Mouse (Mus musculus): Measurements from ENCODE around the gene Sod2. TPM values are rescaled to one million over a fixed set of nuclear protein-coding genes. Genes with fewer than 3 reads are reported as not detected.
"Not testable (repeated sequence)": the region's sequence is repeated elsewhere in the genome, so short reads cannot be mapped to it uniquely, and the experiment has no call there.

The Sod2 gene
- total RNA-seq (2012; rRNA removed) = 161 and 199 TPM in 2 replicates

GRCm38 (mm10) chr17:13006546-13006945 lies at the start of gene Sod2:
Sod2 (plus strand) TSS chr17:13006846.
- peak within 1 kb of the TSS; percentile 19; the same call in 1 of the 2 replicates for H3K9ac ChIP-seq (ENCODE audit: insufficient read depth, low read depth, low read length, poor library complexity, severe bottlenecking)

GRCm38 (mm10) chr17:12959377-12959776 lies 47.3 kb upstream of the Sod2 start:
- DNase-seq (ENCODE audit: low read depth, low spot score); H3K9ac ChIP-seq (ENCODE audit: insufficient read depth, low read depth, low read length, poor library complexity, severe bottlenecking); in situ Hi-C loops (cut with MboI; ENCODE audit: low sequenced_read_pairs in 2 of 2, unreplicated experiment in 2 of 2); H3K27ac ChIP-seq (ENCODE audit: insufficient read depth, low read depth, low read length, poor library complexity, severe bottlenecking); H3K4me1 ChIP-seq (ENCODE audit: control insufficient read depth in 2 of 2, insufficient read depth in 2 of 2, low read length in 2 of 2, poor library complexity in 1 of 2); H3K36me3 ChIP-seq (ENCODE audit: control insufficient read depth, insufficient read depth, low read length, poor library complexity, severe bottlenecking); H3K4me3 ChIP-seq (ENCODE audit: insufficient read depth in 1 of 2, low read depth in 1 of 2, low read length in 2 of 2, poor library complexity in 1 of 2, severe bottlenecking in 1 of 2); H3K9me3 ChIP-seq (ENCODE audit: control insufficient read depth, insufficient read depth, low read depth, low read length): not testable (repeated sequence)

More at GRCm38 (mm10) chr17:13006546-13006945, at the start of gene Sod2:
- H3K36me3 ChIP-seq (ENCODE audit: control insufficient read depth, insufficient read depth, low read length, poor library complexity, severe bottlenecking); DNase-seq (ENCODE audit: low read depth, low spot score); in situ Hi-C loops (cut with MboI; ENCODE audit: low sequenced_read_pairs in 2 of 2, unreplicated experiment in 2 of 2); H3K4me1 ChIP-seq (ENCODE audit: control insufficient read depth in 2 of 2, insufficient read depth in 2 of 2, low read length in 2 of 2, poor library complexity in 1 of 2); H3K9me3 ChIP-seq (ENCODE audit: control insufficient read depth, insufficient read depth, low read depth, low read length): not testable (repeated sequence)
- Histone ChIP-seq H3K27ac (ENCODE audit: insufficient read depth, low read depth, low read length, poor library complexity, severe bottlenecking) (peak within 1 kb of the TSS; percentile 30; the same call in 1 of the 2 replicates), H3K4me3 (ENCODE audit: insufficient read depth in 1 of 2, low read depth in 1 of 2, low read length in 2 of 2, poor library complexity in 1 of 2, severe bottlenecking in 1 of 2) (peak within 1 kb of the TSS; percentile 70 to 83)

- H3K4me1 ChIP-seq (ENCODE audit: control insufficient read depth in 2 of 2, insufficient read depth in 2 of 2, low read length in 2 of 2, poor library complexity in 1 of 2) = peaks cover 0 to 4% of the 10 kb centered on the region in 2 experiments; a peak in 1 of 4 replicates
- H3K9ac ChIP-seq (ENCODE audit: insufficient read depth, low read depth, low read length, poor library complexity, severe bottlenecking) = peak within 1 kb of the TSS; percentile 82
- H3K36me3 ChIP-seq (ENCODE audit: control insufficient read depth, insufficient read depth, low read length, poor library complexity, severe bottlenecking) = peaks cover 8% of the 10 kb centered on the region
- DNase-seq (ENCODE audit: low read depth, low spot score) = peak; percentile 86
- 0 out of 2 replicates have a peak within 1 kb of the TSS, but pooled peaks have one; percentile 37 for H3K27ac ChIP-seq (ENCODE audit: insufficient read depth, low read depth, low read length, poor library complexity, severe bottlenecking)
- H3K9me3 ChIP-seq (ENCODE audit: control insufficient read depth, insufficient read depth, low read depth, low read length) = no peaks in the 10 kb centered on the region
- in situ Hi-C loops (cut with MboI; ENCODE audit: low sequenced_read_pairs in 2 of 2, unreplicated experiment in 2 of 2) = no loop called here
- no peak for TF ChIP-seq ZNF384 (IDR thresholded peaks at IDR 0.05; ENCODE audit: low read depth, low read length)
- 0 out of 2 replicates have a peak, but pooled peaks have one; percentile 59 for TF ChIP-seq CHD2 (IDR thresholded peaks at IDR 0.05; ENCODE audit: low read depth, low read length)
- no peak for TF ChIP-seq MAFK (IDR thresholded peaks at IDR 0.05; ENCODE audit: insufficient read depth, low read depth, low read length)
- no peak for TF ChIP-seq HCFC1 (IDR thresholded peaks at IDR 0.05; ENCODE audit: borderline replicate concordance, insufficient read depth, low read length)
- H3K4me3 ChIP-seq (ENCODE audit: insufficient read depth in 1 of 2, low read depth in 1 of 2, low read length in 2 of 2, poor library complexity in 1 of 2, severe bottlenecking in 1 of 2) = peak within 1 kb of the TSS; percentile 77 to 96
Observed at GRCm38 (mm10) chr17:12960331-12960873, 46.2 kb upstream of the Sod2 start, which contains the start of gene Acat2. Acat2 (minus strand) TSS chr17:12960747.

- H3K9me3 ChIP-seq (ENCODE audit: control insufficient read depth, insufficient read depth, low read depth, low read length) = no peaks in the 10 kb centered on the region
- in situ Hi-C loops (cut with MboI; ENCODE audit: low sequenced_read_pairs in 2 of 2, unreplicated experiment in 2 of 2) = no loop called here
- TF ChIP-seq HCFC1 (IDR thresholded peaks at IDR 0.05; ENCODE audit: borderline replicate concordance, insufficient read depth, low read length) (no peak), MAFK (IDR thresholded peaks at IDR 0.05; ENCODE audit: insufficient read depth, low read depth, low read length) (no peak), CHD2 (IDR thresholded peaks at IDR 0.05; ENCODE audit: low read depth, low read length) (no peak), ZC3H11A (IDR thresholded peaks at IDR 0.05; ENCODE audit: borderline replicate concordance, low read depth, low read length) (no peak), ZNF384 (IDR thresholded peaks at IDR 0.05; ENCODE audit: low read depth, low read length) (no peak)
- no peak overlapping the region for H3K27ac ChIP-seq (ENCODE audit: insufficient read depth, low read depth, low read length, poor library complexity, severe bottlenecking)
- H3K9ac ChIP-seq (ENCODE audit: insufficient read depth, low read depth, low read length, poor library complexity, severe bottlenecking) = no peak overlapping the region
- peaks cover 13% of the 10 kb centered on the region for H3K36me3 ChIP-seq (ENCODE audit: control insufficient read depth, insufficient read depth, low read length, poor library complexity, severe bottlenecking)
- no peak for DNase-seq (ENCODE audit: low read depth, low spot score)
- H3K4me1 ChIP-seq (ENCODE audit: control insufficient read depth in 2 of 2, insufficient read depth in 2 of 2, low read length in 2 of 2, poor library complexity in 1 of 2) = peaks cover 0 to 4% of the 10 kb centered on the region in 2 experiments; a peak in 1 of 4 replicates
- no peak overlapping the region for H3K4me3 ChIP-seq (ENCODE audit: insufficient read depth in 1 of 2, low read depth in 1 of 2, low read length in 2 of 2, poor library complexity in 1 of 2, severe bottlenecking in 1 of 2)
Observed at GRCm38 (mm10) chr17:12963476-12963875, 43.2 kb upstream of the Sod2 start.

- TF ChIP-seq ZNF384 (IDR thresholded peaks at IDR 0.05; ENCODE audit: low read depth, low read length) (peak; percentile 61; the same call in 1 of the 2 replicates), ZC3H11A (IDR thresholded peaks at IDR 0.05; ENCODE audit: borderline replicate concordance, low read depth, low read length) (no peak), HCFC1 (IDR thresholded peaks at IDR 0.05; ENCODE audit: borderline replicate concordance, insufficient read depth, low read length) (no peak), CHD2 (IDR thresholded peaks at IDR 0.05; ENCODE audit: low read depth, low read length) (no peak), MAFK (IDR thresholded peaks at IDR 0.05; ENCODE audit: insufficient read depth, low read depth, low read length) (no peak)
- no peaks in the 10 kb centered on the region for H3K4me1 ChIP-seq (ENCODE audit: control insufficient read depth in 2 of 2, insufficient read depth in 2 of 2, low read length in 2 of 2, poor library complexity in 1 of 2)
- H3K36me3 ChIP-seq (ENCODE audit: control insufficient read depth, insufficient read depth, low read length, poor library complexity, severe bottlenecking) = peaks cover 17% of the 10 kb centered on the region
- H3K27ac ChIP-seq (ENCODE audit: insufficient read depth, low read depth, low read length, poor library complexity, severe bottlenecking) = no peak overlapping the region
- no peak overlapping the region for H3K9ac ChIP-seq (ENCODE audit: insufficient read depth, low read depth, low read length, poor library complexity, severe bottlenecking)
- DNase-seq (ENCODE audit: low read depth, low spot score) = no peak
- in situ Hi-C loops (cut with MboI; ENCODE audit: low sequenced_read_pairs in 2 of 2, unreplicated experiment in 2 of 2) = no loop called here
- H3K4me3 ChIP-seq (ENCODE audit: insufficient read depth in 1 of 2, low read depth in 1 of 2, low read length in 2 of 2, poor library complexity in 1 of 2, severe bottlenecking in 1 of 2) = no peak overlapping the region
- no peaks in the 10 kb centered on the region for H3K9me3 ChIP-seq (ENCODE audit: control insufficient read depth, insufficient read depth, low read depth, low read length)
Observed at GRCm38 (mm10) chr17:12967173-12967572, 39.5 kb upstream of the Sod2 start.

All from ES-E14 (cell line).